Mouse (Mus musculus): Measurements from ENCODE around the gene Dpp7. TPM values are rescaled to one million over a fixed set of nuclear protein-coding genes. Genes with fewer than 3 reads are reported as not detected.

The Dpp7 gene
- polyA plus RNA-seq, 1 experiment from 2014 or later = 25.5 TPM

DNA sequence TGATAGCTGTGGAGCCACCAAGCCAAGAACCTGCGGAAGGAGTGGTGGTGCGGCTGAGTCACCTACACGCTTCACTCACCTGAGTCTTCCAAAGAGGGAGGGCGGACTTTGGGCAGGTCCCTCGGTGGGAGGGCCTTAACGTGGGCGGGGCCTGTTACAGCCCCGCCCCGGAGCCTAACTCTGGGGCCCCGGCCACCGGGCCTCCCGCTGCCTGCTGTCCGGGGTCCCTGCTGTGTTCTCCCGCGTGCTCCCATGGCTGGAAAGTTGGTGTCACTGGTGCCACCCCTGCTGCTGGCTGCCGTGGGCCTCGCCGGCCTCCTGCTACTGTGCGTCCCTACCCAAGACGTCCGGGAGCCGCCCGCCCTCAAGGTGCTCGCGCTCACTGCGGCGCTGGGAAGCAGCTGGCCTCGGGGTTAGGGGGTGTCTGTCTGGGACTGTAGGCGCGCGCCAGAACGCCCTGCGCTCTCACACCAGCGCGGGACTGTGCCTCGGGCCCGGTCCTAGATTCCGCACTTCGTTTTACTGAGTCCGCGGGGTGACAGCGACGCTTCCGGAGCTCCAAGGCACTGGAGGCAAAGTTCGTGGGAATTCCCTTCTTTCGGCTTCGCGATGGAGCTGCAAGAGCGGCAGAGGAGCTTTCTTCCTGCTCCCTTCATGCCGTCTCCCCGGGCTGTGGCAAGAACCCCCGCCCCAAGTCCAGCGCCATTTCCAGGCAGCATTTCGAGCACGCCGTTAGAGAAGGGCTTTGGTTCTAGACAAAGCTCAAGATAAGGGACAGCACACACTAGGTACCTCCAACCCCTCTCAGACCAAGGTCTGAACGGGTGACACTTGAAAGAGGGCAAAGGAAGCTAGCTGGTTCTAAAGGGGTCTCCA, 39.8 kb upstream of the Dpp7 start, which contains the start of gene Entpd2:
Gene Entpd2 (plus strand): TSS at position 154 of the 876 bp plus-strand sequence.
- Histone ChIP-seq H3K4me3 (replicated peaks) (peak within 1 kb of the TSS; percentile 46), H3K4me2 (replicated peaks) (peak within 1 kb of the TSS; percentile 79), H3K9ac (peak within 1 kb of the TSS; percentile 23; the same call in 1 of the 2 replicates), H3K9me3 (replicated peaks) (no peaks in the 10 kb centered on the region), H3K36me3 (no peaks in the 10 kb centered on the region), H3K27me3 (peaks cover 66% of the 10 kb centered on the region), H3K27ac (replicated peaks) (no peak within 1 kb of the TSS), H3K4me1 (peaks cover 28% of the 10 kb centered on the region)
- WGBS = 1% methylated on average over 57 of the region's 57 CpGs
- ATAC-seq (ENCODE audit: insufficient number of reproducible peaks, low FRiP score, low TSS enrichment, low read depth) = no peak

DNA sequence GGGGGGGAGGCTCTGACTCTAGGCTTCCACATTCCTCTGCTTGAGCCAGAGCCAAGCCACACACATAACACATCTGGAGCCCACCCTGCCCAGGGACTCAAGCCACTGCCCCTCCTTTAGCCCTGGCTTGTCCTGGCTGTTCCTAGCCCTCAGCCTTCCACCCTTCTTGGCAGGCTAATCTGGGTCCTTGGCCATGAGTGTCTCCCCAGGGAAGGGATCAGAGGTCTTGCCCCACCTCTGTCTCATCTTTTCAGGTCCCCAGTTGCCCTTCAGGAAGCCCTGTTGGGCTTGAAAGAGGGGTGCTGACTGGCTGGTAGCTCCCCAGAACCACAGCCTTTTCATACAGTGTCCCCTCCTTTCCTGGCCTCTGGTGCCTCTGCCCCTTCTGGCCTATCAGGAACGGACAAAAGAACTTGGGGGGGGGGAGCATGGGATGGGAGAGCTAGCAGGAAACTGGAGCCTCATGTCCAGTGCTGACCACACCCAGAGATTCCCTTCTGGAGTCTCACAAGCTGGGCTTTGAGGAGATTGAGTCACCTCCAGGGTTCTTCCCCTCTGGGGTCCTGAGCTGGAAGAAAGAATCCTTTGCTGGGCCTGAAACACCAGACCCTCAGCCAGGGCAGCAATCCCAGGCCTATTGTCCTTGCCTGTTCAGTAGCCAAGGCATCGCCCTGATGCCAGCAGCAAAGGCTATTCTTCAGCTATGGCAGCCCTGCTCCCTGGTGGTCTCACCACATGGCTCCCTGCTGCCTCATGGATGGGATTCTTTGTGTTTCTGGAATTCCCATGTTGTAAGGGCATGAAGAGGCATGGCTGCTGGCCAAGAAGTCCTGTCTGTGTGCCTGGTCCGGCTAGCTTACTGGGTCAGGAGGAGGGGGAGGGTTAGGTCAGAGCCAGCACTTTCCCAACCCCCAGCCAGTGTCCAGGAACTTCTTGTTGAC, 38.4 kb upstream of the Dpp7 start:
- H3K4me1 ChIP-seq = peaks cover 21% of the 10 kb centered on the region
- H3K27me3 ChIP-seq = peaks cover 52% of the 10 kb centered on the region
- no peak overlapping the region for H3K27ac ChIP-seq (replicated peaks)
- WGBS = 40% methylated on average over 3 of the region's 3 CpGs
- no peaks in the 10 kb centered on the region for H3K36me3 ChIP-seq
- H3K9me3 ChIP-seq (replicated peaks) = no peaks in the 10 kb centered on the region
- H3K9ac ChIP-seq = no peak overlapping the region
- no peak for ATAC-seq (ENCODE audit: insufficient number of reproducible peaks, low FRiP score, low TSS enrichment, low read depth)
- H3K4me2 ChIP-seq (replicated peaks) = no peak overlapping the region
- H3K4me3 ChIP-seq (replicated peaks) = no peak overlapping the region

DNA sequence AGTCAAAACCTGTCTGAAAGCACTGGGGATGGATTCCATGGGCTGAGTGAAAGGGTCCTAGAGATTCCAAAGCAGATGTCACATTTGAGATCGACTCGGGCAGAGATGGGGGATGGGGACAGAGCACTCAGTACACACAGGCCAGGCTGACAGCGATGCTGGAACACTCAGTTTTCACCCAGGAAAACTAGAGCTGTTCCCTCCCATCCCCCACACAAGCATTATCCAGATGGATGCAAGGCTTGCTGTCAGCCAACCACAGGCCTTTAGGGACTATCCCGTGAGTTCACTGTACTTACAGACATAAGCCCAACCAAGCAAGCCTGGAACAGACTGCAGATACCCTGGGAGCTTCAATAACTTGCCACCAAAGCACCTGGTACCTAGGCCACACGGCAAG, 35.1 kb upstream of the Dpp7 start:
- Histone ChIP-seq H3K9me3 (replicated peaks) (no peaks in the 10 kb centered on the region), H3K9ac (no peak overlapping the region), H3K27ac (replicated peaks) (no peak overlapping the region), H3K36me3 (no peaks in the 10 kb centered on the region), H3K4me3 (replicated peaks) (no peak overlapping the region), H3K27me3 (peaks cover 19% of the 10 kb centered on the region), H3K4me1 (peaks cover 19% of the 10 kb centered on the region), H3K4me2 (replicated peaks) (no peak overlapping the region)
- 45% methylated on average over 5 of the region's 5 CpGs for WGBS
- no peak for ATAC-seq (ENCODE audit: insufficient number of reproducible peaks, low FRiP score, low TSS enrichment, low read depth)

DNA sequence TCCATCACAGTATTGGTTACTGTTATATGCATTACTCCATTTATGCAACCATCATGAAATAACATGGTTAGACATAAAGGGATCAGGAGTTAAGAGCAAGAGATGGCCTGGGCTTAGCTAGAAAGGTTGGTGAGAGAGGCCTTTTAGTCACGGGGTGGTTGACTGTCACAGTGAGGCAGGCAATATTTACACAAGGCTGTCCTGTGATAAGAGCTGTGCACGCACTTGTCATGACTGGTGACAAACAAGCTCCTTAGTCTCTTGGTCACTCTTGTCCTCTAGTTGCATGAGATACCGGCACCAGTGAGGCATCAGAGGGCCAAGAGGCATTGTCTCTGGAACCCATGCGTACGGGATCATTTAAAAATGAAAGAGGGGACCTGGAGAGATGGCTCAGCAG, 28.3 kb upstream of the Dpp7 start:
- no peak overlapping the region for H3K4me3 ChIP-seq (replicated peaks)
- H3K9me3 ChIP-seq (replicated peaks) = no peaks in the 10 kb centered on the region
- H3K4me1 ChIP-seq = no peaks in the 10 kb centered on the region
- H3K27me3 ChIP-seq = no peaks in the 10 kb centered on the region
- no peak overlapping the region for H3K27ac ChIP-seq (replicated peaks)
- H3K4me2 ChIP-seq (replicated peaks) = no peak overlapping the region
- H3K9ac ChIP-seq = no peak overlapping the region
- no peak for ATAC-seq (ENCODE audit: insufficient number of reproducible peaks, low FRiP score, low TSS enrichment, low read depth)
- H3K36me3 ChIP-seq = no peaks in the 10 kb centered on the region
- 77% methylated on average over 5 of the region's 5 CpGs for WGBS

- Histone ChIP-seq H3K9ac (no peak overlapping the region), H3K4me2 (replicated peaks) (no peak overlapping the region), H3K9me3 (replicated peaks) (no peaks in the 10 kb centered on the region), H3K27me3 (no peaks in the 10 kb centered on the region), H3K4me3 (replicated peaks) (no peak overlapping the region), H3K36me3 (peaks cover 16% of the 10 kb centered on the region), H3K4me1 (peaks cover 26% of the 10 kb centered on the region), H3K27ac (replicated peaks) (no peak overlapping the region)
- no peak for ATAC-seq (ENCODE audit: insufficient number of reproducible peaks, low FRiP score, low TSS enrichment, low read depth)
- 61% methylated on average over 4 of the region's 4 CpGs for WGBS
These were observed 20.4 kb upstream of the Dpp7 start for GRCm38 (mm10) chr2:25376589-25376988.

DNA sequence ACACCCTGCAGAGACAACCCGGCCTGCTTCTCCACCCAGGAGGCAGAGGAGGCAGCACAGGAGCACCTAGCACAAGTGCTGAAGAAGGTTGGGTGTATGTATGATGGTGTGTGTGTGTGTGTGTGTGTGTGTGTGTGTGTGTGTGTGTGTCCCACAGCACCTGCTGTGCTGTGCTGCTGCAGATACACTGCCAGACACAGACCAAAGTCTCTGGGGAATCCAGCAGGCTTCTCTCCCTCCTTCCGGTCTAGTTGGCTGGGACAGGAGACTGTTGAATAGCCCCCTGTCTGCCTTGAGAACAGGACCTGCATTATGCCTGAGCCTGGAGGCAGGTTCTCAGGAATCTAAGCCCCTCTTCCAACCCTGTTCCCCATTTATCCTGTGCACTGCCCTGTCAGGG, 17.3 kb upstream of the Dpp7 start:
- Histone ChIP-seq H3K4me3 (replicated peaks) (peak overlapping the region; percentile 71), H3K36me3 (peaks cover 16% of the 10 kb centered on the region), H3K27me3 (no peaks in the 10 kb centered on the region), H3K4me1 (peaks cover 31% of the 10 kb centered on the region), H3K27ac (replicated peaks) (no peak overlapping the region), H3K4me2 (replicated peaks) (peak overlapping the region; percentile 99), H3K9me3 (replicated peaks) (no peaks in the 10 kb centered on the region), H3K9ac (no peak overlapping the region)
- WGBS = 20% methylated on average over 2 of the region's 2 CpGs
- no peak for ATAC-seq (ENCODE audit: insufficient number of reproducible peaks, low FRiP score, low TSS enrichment, low read depth)

- no peak for ATAC-seq (ENCODE audit: insufficient number of reproducible peaks, low FRiP score, low TSS enrichment, low read depth)
- Histone ChIP-seq H3K27ac (replicated peaks) (no peak overlapping the region), H3K9me3 (replicated peaks) (no peaks in the 10 kb centered on the region), H3K36me3 (peaks cover 16% of the 10 kb centered on the region), H3K4me2 (replicated peaks) (peak overlapping the region; percentile 99), H3K4me3 (replicated peaks) (peak overlapping the region; percentile 71), H3K27me3 (no peaks in the 10 kb centered on the region), H3K9ac (peak overlapping the region; percentile 55), H3K4me1 (peaks cover 31% of the 10 kb centered on the region)
- WGBS = 1% methylated on average over 42 of the region's 42 CpGs
These were observed 16.7 kb upstream of the Dpp7 start for GRCm38 (mm10) chr2:25372644-25373391.

DNA sequence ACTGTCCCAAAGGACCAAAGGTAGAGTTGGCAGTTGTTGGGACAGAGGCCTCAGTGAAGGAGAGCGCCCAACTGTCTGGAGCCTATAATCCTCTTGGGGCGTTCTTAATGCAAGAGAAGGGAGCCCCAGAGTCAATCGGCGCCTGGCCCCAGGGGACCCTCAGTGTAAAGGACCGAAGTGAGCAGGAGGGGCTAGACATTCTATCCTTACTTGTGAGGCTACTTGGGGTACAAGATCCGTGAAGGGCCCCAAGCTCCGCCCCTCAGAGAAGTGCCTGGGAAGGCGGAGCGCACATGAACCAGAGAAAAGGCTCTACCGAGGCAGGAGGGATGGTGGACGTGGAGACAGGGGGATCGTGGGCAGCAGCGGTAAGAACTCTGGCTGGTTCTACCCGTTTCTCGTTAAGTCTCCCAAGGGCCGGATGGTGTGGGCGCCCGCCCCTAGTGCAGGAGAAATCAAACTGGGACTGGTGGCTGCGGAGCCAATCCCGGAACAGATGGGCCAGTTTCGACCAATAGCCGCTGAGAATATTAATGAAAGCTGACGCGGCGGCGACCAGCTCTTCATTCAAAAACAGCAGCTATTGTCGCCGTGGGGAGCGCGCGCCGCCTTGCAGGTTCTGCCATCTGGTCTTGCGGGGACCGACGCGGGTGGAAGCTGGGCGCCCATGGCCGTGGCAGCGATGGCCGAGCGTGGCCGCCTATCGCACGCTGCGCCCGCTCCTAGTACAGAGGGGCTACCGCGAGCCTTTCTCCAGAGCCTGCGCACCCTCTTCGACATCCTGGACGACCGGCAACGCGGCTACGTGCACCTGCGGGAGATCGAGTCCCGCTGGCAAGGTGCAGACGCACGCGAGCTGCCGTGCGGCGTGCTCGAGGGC, 15.8 kb upstream of the Dpp7 start, which contains the start of gene Sapcd2:
Gene Sapcd2 (plus strand): TSS at position 558 of the 880 bp plus-strand sequence.
- Histone ChIP-seq H3K4me3 (replicated peaks) (peak within 1 kb of the TSS; percentile 71), H3K36me3 (peaks cover 16% of the 10 kb centered on the region), H3K9ac (peak within 1 kb of the TSS; percentile 55), H3K27ac (replicated peaks) (peak within 1 kb of the TSS; percentile 85), H3K4me1 (peaks cover 31% of the 10 kb centered on the region), H3K4me2 (replicated peaks) (peak within 1 kb of the TSS; percentile 99), H3K27me3 (no peaks in the 10 kb centered on the region), H3K9me3 (replicated peaks) (no peaks in the 10 kb centered on the region)
- ATAC-seq (ENCODE audit: insufficient number of reproducible peaks, low FRiP score, low TSS enrichment, low read depth) = peak; percentile 90
- under 1% methylated on average over 65 of the region's 65 CpGs for WGBS

DNA sequence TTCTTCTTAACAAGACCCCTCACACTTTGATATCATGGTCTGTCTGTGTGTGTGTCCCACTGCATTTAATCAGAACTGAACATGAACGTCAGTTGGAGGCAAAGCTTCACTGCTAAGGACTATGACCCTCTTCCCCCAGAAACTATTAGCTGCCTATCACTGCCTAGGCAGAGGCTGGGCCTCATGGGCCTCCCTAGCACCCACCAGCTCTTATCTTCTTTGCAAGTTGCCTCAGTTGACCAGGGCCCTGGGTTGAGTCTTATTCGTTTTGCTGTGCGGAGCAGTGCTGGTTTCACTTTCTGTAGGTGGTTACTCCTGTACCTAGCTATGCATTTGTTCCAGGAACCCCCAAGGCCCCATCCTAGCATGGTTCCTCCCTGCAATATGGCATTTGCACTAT, 13.8 kb upstream of the Dpp7 start:
- Histone ChIP-seq H3K9ac (no peak overlapping the region), H3K4me2 (replicated peaks) (no peak overlapping the region), H3K36me3 (peaks cover under 1% of the 10 kb centered on the region; the same call in 1 of the 2 replicates), H3K9me3 (replicated peaks) (no peaks in the 10 kb centered on the region), H3K4me3 (replicated peaks) (no peak overlapping the region), H3K27ac (replicated peaks) (no peak overlapping the region), H3K27me3 (no peaks in the 10 kb centered on the region), H3K4me1 (peaks cover 38% of the 10 kb centered on the region)
- 89% methylated on average over 3 of the region's 3 CpGs for WGBS
- ATAC-seq (ENCODE audit: insufficient number of reproducible peaks, low FRiP score, low TSS enrichment, low read depth) = no peak
